Mouse (Mus musculus): Measurements from ENCODE around the gene Preb. TPM values are rescaled to one million over a fixed set of nuclear protein-coding genes. Genes with fewer than 3 reads are reported as not detected.

The Preb gene
- polyA plus RNA-seq, 1 experiment from 2014 or later, result 222 TPM

Other genes starting within 250 kb of the Preb start
- gene Dpysl5, start 248.8 kb downstream of the Preb start, polyA plus RNA-seq (2015; fragmentation: Nextera tagmentation; extraction: Ambion mirVana), result 5.7 and 6.1 TPM in 2 replicates
- gene Mapre3, start 145.7 kb downstream of the Preb start, polyA plus RNA-seq (2015; fragmentation: Nextera tagmentation; extraction: Ambion mirVana), result 14.0 and 15.4 TPM in 2 replicates
- 76.5 and 81.0 TPM in 2 replicates for gene Tmem214, start 92.3 kb downstream of the Preb start, polyA plus RNA-seq (2015; fragmentation: Nextera tagmentation; extraction: Ambion mirVana)
- gene Agbl5, start 71.7 kb downstream of the Preb start, polyA plus RNA-seq (2015; fragmentation: Nextera tagmentation; extraction: Ambion mirVana), result 13.9 and 16.3 TPM in 2 replicates
- 459 and 477 TPM in 2 replicates for gene Ost4, start 52.6 kb downstream of the Preb start, polyA plus RNA-seq (2015; fragmentation: Nextera tagmentation; extraction: Ambion mirVana)
- 173 and 177 TPM in 2 replicates for gene Emilin1, start 47.0 kb downstream of the Preb start, polyA plus RNA-seq (2015; fragmentation: Nextera tagmentation; extraction: Ambion mirVana)
- gene Khk, start 38.9 kb downstream of the Preb start, polyA plus RNA-seq (2015; fragmentation: Nextera tagmentation; extraction: Ambion mirVana), result 26.9 and 32.5 TPM in 2 replicates
- 67.0 and 88.7 TPM in 2 replicates for gene Cgref1, start 14.8 kb downstream of the Preb start, polyA plus RNA-seq (2015; fragmentation: Nextera tagmentation; extraction: Ambion mirVana)
- gene Tcf23, start 8.3 kb upstream of the Preb start, polyA plus RNA-seq (2015; fragmentation: Nextera tagmentation; extraction: Ambion mirVana), result 3.3 and 4.2 TPM in 2 replicates
- 180 and 190 TPM in 2 replicates for gene Atraid, start 88.0 kb upstream of the Preb start, polyA plus RNA-seq (2015; fragmentation: Nextera tagmentation; extraction: Ambion mirVana)
- 18.8 TPM in 2 replicates for gene Slc5a6, start 88.6 kb upstream of the Preb start, polyA plus RNA-seq (2015; fragmentation: Nextera tagmentation; extraction: Ambion mirVana)
- 16.8 and 18.2 TPM in 2 replicates for gene Cad, start 94.4 kb upstream of the Preb start, polyA plus RNA-seq (2015; fragmentation: Nextera tagmentation; extraction: Ambion mirVana)
- not detected in 2 replicates for gene Dnajc5g, start 145.9 kb upstream of the Preb start, polyA plus RNA-seq (2015; fragmentation: Nextera tagmentation; extraction: Ambion mirVana)
- 0.12 and 0.15 TPM in 2 replicates for gene Slc30a3, start 147.9 kb upstream of the Preb start, polyA plus RNA-seq (2015; fragmentation: Nextera tagmentation; extraction: Ambion mirVana)
- not detected in 2 replicates for gene Trim54, start 156.4 kb upstream of the Preb start, polyA plus RNA-seq (2015; fragmentation: Nextera tagmentation; extraction: Ambion mirVana)
- not detected in 2 replicates for gene Ucn, start 178.5 kb upstream of the Preb start, polyA plus RNA-seq (2015; fragmentation: Nextera tagmentation; extraction: Ambion mirVana)
- 80.3 and 84.4 TPM in 2 replicates for gene Mpv17, start 193.9 kb upstream of the Preb start, polyA plus RNA-seq (2015; fragmentation: Nextera tagmentation; extraction: Ambion mirVana)
- gene Gm29609, start 219.6 kb upstream of the Preb start, polyA plus RNA-seq (2015; fragmentation: Nextera tagmentation; extraction: Ambion mirVana), result 1.1 TPM in 2 replicates
- gene Gtf3c2, start 219.8 kb upstream of the Preb start, polyA plus RNA-seq (2015; fragmentation: Nextera tagmentation; extraction: Ambion mirVana), result 56.4 and 60.3 TPM in 2 replicates
- gene Snx17, start 232.9 kb upstream of the Preb start, polyA plus RNA-seq (2015; fragmentation: Nextera tagmentation; extraction: Ambion mirVana), result 143 and 149 TPM in 2 replicates
- 67.1 and 67.6 TPM in 2 replicates for gene Eif2b4, start 233.1 kb upstream of the Preb start, polyA plus RNA-seq (2015; fragmentation: Nextera tagmentation; extraction: Ambion mirVana)
- 5.5 and 6.0 TPM in 2 replicates for gene Zfp513, start 241.9 kb upstream of the Preb start, polyA plus RNA-seq (2015; fragmentation: Nextera tagmentation; extraction: Ambion mirVana)